Comparison of ENCODE assay signal across 12 mouse cellular contexts in genomic region chr5:10633176-10633575, GRCm38 (mm10).
DNase-seq lines count a peak whose midpoint lies in the region.
"Had no signal": no experiment of that assay in that cellular context is flagged by ENCODE, and none has a peak within 500 bp of the region (broad histone marks: within the 10 kb centered on the region; RNA-seq: fewer than 3 reads in every experiment).

No protein-coding gene starts in this region.

- intact Hi-C loops in left cerebral cortex, postnatal 36 days (cut with DNase I): loop anchor here (5.0 to 10.0 kb wide), 3 partner anchors 678 to 1186 kb away; no protein-coding TSS in a partner anchor

- DNase-seq in cerebellum, adult 9-10 months: peak; percentile 19
- DNase-seq in cerebellum, adult 11-12 months: no peak
- DNase-seq in left cerebral cortex, adult 11 months (ENCODE audit: low spot score): peak; percentile 30
- DNase-seq in left cerebral cortex, postnatal 36 days (ENCODE audit: low spot score in 2 of 2): no peak
- DNase-seq in R1 (ENCODE audit: low read depth, low spot score) (peak; percentile 22), MN1 (ENCODE audit: low spot score) (no peak)
- peak; percentile 9 for DNase-seq in layer of hippocampus, adult 9-11 months
- DNase-seq in urinary bladder, adult 2 months (ENCODE audit: low spot score): no peak
- DNase-seq: adrenal gland, postnatal 14 days; B cell, adult 2 months; lung, postnatal 4 days; thymus, postnatal 25 days had no signal

Comparison
In these comparisons a context has a peak if more than half of its experiments do, and no peak if none do; other contexts are left out.
1. DNase-seq: peak in cerebellum, adult 9-10 months (single experiment), left cerebral cortex, adult 11 months (single experiment), R1 (single experiment) and layer of hippocampus, adult 9-11 months (single experiment); none in cerebellum, adult 11-12 months (single experiment), left cerebral cortex, postnatal 36 days (0 of 2), urinary bladder, adult 2 months (single experiment) and MN1 (single experiment).